Mouse (Mus musculus) lung, postnatal 0 days (tissue): Measurements from ENCODE around the gene Sirt7.

Experiments used
- CTCF ChIP-seq: IDR thresholded peaks from 2 replicates; pipeline ENCODE4 v1.5.1; 2016; ENCODE audit warnings: antibody characterized with exemption, mild to moderate bottlenecking
- EP300 ChIP-seq: IDR thresholded peaks from 2 replicates; pipeline ENCODE4 v1.6.1; 2016; ENCODE audit warnings: antibody characterized with exemption, mild to moderate bottlenecking, control low read depth

- TF ChIP-seq CTCF = no peak
- no peak for TF ChIP-seq EP300
These were observed 19.4 kb downstream of the Sirt7 start for GRCm38 (mm10) chr11:120605667-120606066.
